Mouse (Mus musculus) CH12.LX (cell line): ENCODE results near the gene Ndufs6. TPM values are rescaled to one million over a fixed set of nuclear protein-coding genes. Genes with fewer than 3 reads are reported as not detected.

Experiments used
- DNase-seq: peaks from one replicate; pipeline ENCODE4 v3.0.0-alpha.2; 2013; ENCODE audit errors: extremely low read depth
- H3K27ac ChIP-seq: 2 replicates; pipeline ENCODE4 v1.5.1; 2012; ENCODE audit warnings: low read depth, mild to moderate bottlenecking, control low read depth, moderate library complexity; ENCODE audit not compliant: insufficient read depth
- H3K27me3 ChIP-seq: replicated peaks from 2 replicates; pipeline ENCODE3; 2012; ENCODE audit warnings: inconsistent platforms
- H3K36me3 ChIP-seq, 2 experiments: replicated peaks in 1 of 2; 2 replicates each; pipeline versions ENCODE3 to v1.6.1; 2012; ENCODE audit warnings: inconsistent platforms in 1 of 2, low read length in 1 of 2, mild to moderate bottlenecking in 1 of 2, mixed read lengths in 1 of 2, moderate library complexity in 1 of 2; ENCODE audit not compliant: control insufficient read depth in 1 of 2, insufficient read depth in 1 of 2
- H3K4me1 ChIP-seq, 2 experiments: 2 replicates each; pipeline ENCODE4 v1.6.1; 2012; ENCODE audit warnings: inconsistent platforms in 1 of 2, moderate library complexity in 1 of 2; ENCODE audit not compliant: insufficient read depth in 2 of 2, control insufficient read depth in 1 of 2
- H3K4me2 ChIP-seq: 2 replicates; pipeline ENCODE4 v1.6.1; 2012; ENCODE audit warnings: low read depth, mild to moderate bottlenecking, control low read depth; ENCODE audit not compliant: poor library complexity, insufficient read depth, severe bottlenecking
- H3K4me3 ChIP-seq, 3 experiments: fragments of 150-350 bp in 1 of 3; sonication (generic) in 1 of 3; replicated peaks in 1 of 3; 2 replicates each; pipeline versions ENCODE3 to v1.5.1; 2011 to 2012; ENCODE audit warnings: low read depth in 2 of 3, low read length in 2 of 3, mild to moderate bottlenecking in 2 of 3, moderate library complexity in 2 of 3, control low read depth in 1 of 3, improper control_type of control experiment in 1 of 3, inconsistent platforms in 1 of 3, mixed read lengths in 1 of 3; ENCODE audit not compliant: poor library complexity in 1 of 3
- H3K79me2 ChIP-seq: replicated peaks from 2 replicates; pipeline ENCODE4 v1.6.1; 2012; ENCODE audit warnings: mild to moderate bottlenecking, moderate library complexity; ENCODE audit not compliant: control insufficient read depth, poor library complexity, insufficient read depth, severe bottlenecking; ENCODE audit errors: extremely low read depth
- H3K9ac ChIP-seq: 2 replicates; pipeline ENCODE4 v1.6.1; 2012; ENCODE audit warnings: low read depth, mild to moderate bottlenecking, control low read depth, moderate library complexity; ENCODE audit not compliant: insufficient read depth
- H3K9me3 ChIP-seq: replicated peaks from 2 replicates; pipeline ENCODE3; 2012; ENCODE audit warnings: low read length, inconsistent platforms, mixed read lengths
- CHD1 ChIP-seq: IDR thresholded peaks from 2 replicates; pipeline ENCODE4 v1.6.1; 2012; ENCODE audit warnings: low read depth, low read length, improper control_type of control experiment, inconsistent platforms
- CTCF ChIP-seq, 2 experiments: IDR thresholded peaks in 1 of 2; conservative IDR thresholded peaks in 1 of 2; 2 replicates each; pipeline ENCODE4 v1.5.1; 2011 to 2012; ENCODE audit warnings: low read depth in 2 of 2, low read length in 2 of 2, improper control_type of control experiment in 1 of 2, inconsistent platforms in 1 of 2, mild to moderate bottlenecking in 1 of 2, moderate library complexity in 1 of 2
- ELF1 ChIP-seq: IDR thresholded peaks from 2 replicates; pipeline ENCODE4 v1.6.1; 2014; ENCODE audit warnings: low read depth, mild to moderate bottlenecking, inconsistent platforms, low read length, improper control_type of control experiment
- EP300 ChIP-seq: IDR thresholded peaks from 2 replicates; pipeline ENCODE4 v1.6.1; 2011; ENCODE audit warnings: low read length, improper control_type of control experiment
- GABPA ChIP-seq: IDR thresholded peaks from 2 replicates; pipeline ENCODE4 v1.6.1; 2012; ENCODE audit warnings: low read depth, low read length, improper control_type of control experiment, inconsistent platforms; ENCODE audit not compliant: insufficient replicate concordance
- HCFC1 ChIP-seq: IDR thresholded peaks from 2 replicates; pipeline ENCODE4 v1.6.1; 2012; ENCODE audit warnings: low read depth, mild to moderate bottlenecking, inconsistent platforms, low read length, improper control_type of control experiment
- IRF4 ChIP-seq: IDR thresholded peaks from 2 replicates; pipeline ENCODE4 v1.6.1; 2014; ENCODE audit warnings: low read depth, mild to moderate bottlenecking, inconsistent platforms, low read length, improper control_type of control experiment
- JUN ChIP-seq: IDR thresholded peaks from 2 replicates; pipeline ENCODE4 v1.6.1; 2011; ENCODE audit warnings: low read depth, mild to moderate bottlenecking, low read length, improper control_type of control experiment, moderate library complexity; ENCODE audit not compliant: insufficient read depth
- MAX ChIP-seq: IDR thresholded peaks from 2 replicates; pipeline ENCODE4 v1.6.1; 2011; ENCODE audit warnings: low read length, improper control_type of control experiment
- MEF2A ChIP-seq: IDR thresholded peaks from 2 replicates; pipeline ENCODE4 v1.6.1; 2014; ENCODE audit warnings: low read depth, mild to moderate bottlenecking, inconsistent platforms, low read length, improper control_type of control experiment, borderline replicate concordance
- MXI1 ChIP-seq: IDR thresholded peaks from 2 replicates; pipeline ENCODE4 v1.6.1; 2011; ENCODE audit warnings: mild to moderate bottlenecking, low read depth, low read length, improper control_type of control experiment
- NELFE ChIP-seq: IDR thresholded peaks from 2 replicates; pipeline ENCODE4 v1.6.1; 2011; ENCODE audit warnings: low read depth, low read length, improper control_type of control experiment
- RAD21 ChIP-seq: IDR thresholded peaks from 2 replicates; pipeline ENCODE4 v1.6.1; 2011; ENCODE audit warnings: low read depth, mild to moderate bottlenecking, low read length, improper control_type of control experiment, moderate library complexity
- SMC3 ChIP-seq: IDR thresholded peaks from 2 replicates; pipeline ENCODE4 v1.6.1; 2011; ENCODE audit warnings: low read depth, low read length, improper control_type of control experiment
- UBTF ChIP-seq: IDR thresholded peaks from 2 replicates; pipeline ENCODE4 v1.6.1; 2012; ENCODE audit warnings: low read depth, mild to moderate bottlenecking, inconsistent platforms, low read length, improper control_type of control experiment, moderate library complexity
- ZC3H11A ChIP-seq: IDR thresholded peaks from 2 replicates; pipeline ENCODE4 v1.6.1; 2012; ENCODE audit warnings: low read depth, mild to moderate bottlenecking, inconsistent platforms, low read length, improper control_type of control experiment
- ZMIZ1 ChIP-seq: IDR thresholded peaks from 2 replicates; pipeline ENCODE4 v1.6.1; 2012; ENCODE audit warnings: low read depth, mild to moderate bottlenecking, inconsistent platforms, low read length, improper control_type of control experiment
- ZNF384 ChIP-seq: IDR thresholded peaks from 2 replicates; pipeline ENCODE4 v1.6.1; 2012; ENCODE audit warnings: low read depth, low read length, improper control_type of control experiment, inconsistent platforms
- dilution Hi-C: fragments of 300-500 bp; cut with MboI; formaldehyde crosslinking; loops from 2 replicates; pipeline ENCODE4 v1.14.3; 2020; ENCODE audit warnings: low sequenced_read_pairs; ENCODE audit not compliant: extremely low pct_unique_long_range_greater_than_20kb, extremely low pct_ligation_motif_present
- in situ Hi-C: fragments of 300-500 bp; cut with MboI; formaldehyde crosslinking; loops from 3 replicates; pipeline ENCODE4 v1.14.3; 2019; ENCODE audit warnings: low sequenced_read_pairs, low pct_ligation_motif_present, low pct_unique_long_range_greater_than_20kb, mixed read lengths
- polyA plus RNA-seq: library from polyadenylated mRNA; unstranded; fragments of >175 nt; gene quantifications from 2 replicates; pipeline ENCODE4 v1.2.1, GENCODE M21; 2012; ENCODE audit warnings: low read depth; ENCODE audit not compliant: insufficient read length
- total RNA-seq, 2 experiments: library from RNA; depleted of rRNA; stranded (reverse); fragments of 300-350 nt in 1 of 2; fragments of >200 nt in 1 of 2; gene quantifications; 2 replicates each; pipeline ENCODE4 v1.2.3; 2012 to 2014

Ndufs6 gene
- total and polyA plus RNA-seq, 3 experiments = 165 to 190 (median 182) TPM

- no peak for TF ChIP-seq ZNF384
- no peak for TF ChIP-seq UBTF
- TF ChIP-seq JUN = no peak
- no peak for TF ChIP-seq HCFC1
- TF ChIP-seq ELF1 = no peak
- TF ChIP-seq MEF2A = no peak
- TF ChIP-seq MAX = no peak
- no peak for TF ChIP-seq EP300
- TF ChIP-seq CHD1 = no peak
- no peak for TF ChIP-seq MXI1
- TF ChIP-seq NELFE = no peak
- no peaks in the 10 kb centered on the region for H3K9me3 ChIP-seq
- in situ Hi-C loops = loop anchor here (25.0 kb wide), 1 partner anchor 233 kb away; no protein-coding TSS in a partner anchor
- no peak overlapping the region for H3K4me3 ChIP-seq
- no peak overlapping the region for H3K9ac ChIP-seq
- H3K4me1 ChIP-seq = no peaks in the 10 kb centered on the region
- no peaks in the 10 kb centered on the region for H3K27me3 ChIP-seq
- no peak overlapping the region for H3K27ac ChIP-seq
- dilution Hi-C loops = no loop called here
- H3K4me2 ChIP-seq = no peak overlapping the region
- H3K79me2 ChIP-seq = no peaks in the 10 kb centered on the region
- peaks cover 54 to 90% of the 10 kb centered on the region in 2 experiments for H3K36me3 ChIP-seq
- no peak for DNase-seq
Measured at GRCm38 (mm10) chr13:73320048-73320447, 8.3 kb downstream of the Ndufs6 start.

GRCm38 (mm10) chr13:73310183-73310929 is 18.0 kb downstream of the Ndufs6 start:
- in situ Hi-C loops = loop anchor here (25.0 kb wide), 1 partner anchor 223 kb away; no protein-coding TSS in a partner anchor
- no peak overlapping the region for H3K27ac ChIP-seq
- H3K9me3 ChIP-seq = no peaks in the 10 kb centered on the region
- peaks cover 0 to 3% of the 10 kb centered on the region in 2 experiments for H3K36me3 ChIP-seq
- TF ChIP-seq UBTF = no peak
- TF ChIP-seq GABPA = no peak
- TF ChIP-seq ZNF384 = no peak
- TF ChIP-seq ELF1 = no peak
- TF ChIP-seq IRF4 = 0 out of 2 replicates have a peak, but pooled peaks have one; percentile 5
- TF ChIP-seq CTCF (conservative IDR thresholded peaks at IDR 0.05 in 1 of 2, IDR thresholded peaks at IDR 0.05 in 1 of 2; ENCODE audit: low read depth in 2 of 2, low read length in 2 of 2) = peak; percentile 64 to 93
- TF ChIP-seq RAD21 = peak; percentile 84
- TF ChIP-seq ZMIZ1 = no peak
- peak; percentile 88 for TF ChIP-seq SMC3
- TF ChIP-seq ZC3H11A = peak; percentile 62; the same call in 1 of the 2 replicates
- TF ChIP-seq, all 38 proteins: peak for 5
- Histone ChIP-seq H3K4me1 (peaks cover 7 to 18% of the 10 kb centered on the region in 2 experiments), H3K4me2 (no peak overlapping the region), H3K9ac (no peak overlapping the region), H3K79me2 (no peaks in the 10 kb centered on the region; the same call in 1 of the 2 replicates), H3K4me3 (no peak overlapping the region), H3K27me3 (no peaks in the 10 kb centered on the region)
- peak; percentile 53 for DNase-seq
- dilution Hi-C loops = no loop called here
